Mouse (Mus musculus): Measurements from ENCODE around the gene Vrk1. TPM values are rescaled to one million over a fixed set of nuclear protein-coding genes. Genes with fewer than 3 reads are reported as not detected.

Gene Vrk1
- polyA plus RNA-seq, 1 experiment from 2014 or later = 114 TPM

- peaks cover 5% of the 10 kb centered on the region; the same call in 1 of the 2 replicates for H3K9me3 ChIP-seq (ENCODE audit: control insufficient read depth, low read length)
- H3K9ac ChIP-seq (ENCODE audit: low read length) = no peak overlapping the region
- ATAC-seq (replicated peaks; ENCODE audit: low FRiP score) = no peak
- 93% methylated on average over 4 of the region's 4 CpGs for WGBS
- no peaks in the 10 kb centered on the region for H3K36me3 ChIP-seq (ENCODE audit: control insufficient read depth, insufficient read depth, low read length)
- no peak for DNase-seq (ENCODE audit: low spot score)
- no peak overlapping the region for H3K4me2 ChIP-seq (ENCODE audit: low read depth, low read length, severe bottlenecking)
- no peaks in the 10 kb centered on the region for H3K4me1 ChIP-seq (replicated peaks; ENCODE audit: control insufficient read depth, insufficient read depth, low read length)
- H3K27me3 ChIP-seq (ENCODE audit: control insufficient read depth, insufficient read depth, low read length) = no peaks in the 10 kb centered on the region
- no peak overlapping the region for H3K27ac ChIP-seq (ENCODE audit: low read depth, low read length)
- H3K4me3 ChIP-seq (ENCODE audit: low read depth, low read length) = no peak overlapping the region
Observed at GRCm38 (mm10) chr12:105988434-105988833, 21.6 kb upstream of the Vrk1 start.

GRCm38 (mm10) chr12:105992756-105993155 is 17.3 kb upstream of the Vrk1 start:
- Histone ChIP-seq H3K9me3 (ENCODE audit: control insufficient read depth, low read length) (no peaks in the 10 kb centered on the region), H3K9ac (ENCODE audit: low read length) (no peak overlapping the region), H3K36me3 (ENCODE audit: control insufficient read depth, insufficient read depth, low read length) (no peaks in the 10 kb centered on the region), H3K4me2 (ENCODE audit: low read depth, low read length, severe bottlenecking) (no peak overlapping the region), H3K4me1 (replicated peaks; ENCODE audit: control insufficient read depth, insufficient read depth, low read length) (no peaks in the 10 kb centered on the region), H3K27me3 (ENCODE audit: control insufficient read depth, insufficient read depth, low read length) (no peaks in the 10 kb centered on the region), H3K4me3 (ENCODE audit: low read depth, low read length) (no peak overlapping the region), H3K27ac (ENCODE audit: low read depth, low read length) (no peak overlapping the region)
- ATAC-seq (replicated peaks; ENCODE audit: low FRiP score) (no peak), DNase-seq (ENCODE audit: low spot score) (no peak)
- WGBS = 58% methylated on average over 5 of the region's 5 CpGs

- H3K27me3 ChIP-seq (ENCODE audit: control insufficient read depth, insufficient read depth, low read length) = no peaks in the 10 kb centered on the region
- no peak overlapping the region for H3K9ac ChIP-seq (ENCODE audit: low read length)
- H3K27ac ChIP-seq (ENCODE audit: low read depth, low read length) = no peak overlapping the region
- no peaks in the 10 kb centered on the region for H3K36me3 ChIP-seq (ENCODE audit: control insufficient read depth, insufficient read depth, low read length)
- WGBS = 72% methylated on average over 7 of the region's 7 CpGs
- ATAC-seq (replicated peaks; ENCODE audit: low FRiP score) (no peak), DNase-seq (ENCODE audit: low spot score) (no peak)
- H3K4me3 ChIP-seq (ENCODE audit: low read depth, low read length) = no peak overlapping the region
- no peaks in the 10 kb centered on the region for H3K4me1 ChIP-seq (replicated peaks; ENCODE audit: control insufficient read depth, insufficient read depth, low read length)
- H3K4me2 ChIP-seq (ENCODE audit: low read depth, low read length, severe bottlenecking) = no peak overlapping the region
- no peaks in the 10 kb centered on the region for H3K9me3 ChIP-seq (ENCODE audit: control insufficient read depth, low read length)
Observed at GRCm38 (mm10) chr12:105993356-105993755, 16.7 kb upstream of the Vrk1 start.

- ATAC-seq (replicated peaks; ENCODE audit: low FRiP score) = no peak
- no peak overlapping the region for H3K4me2 ChIP-seq (ENCODE audit: low read depth, low read length, severe bottlenecking)
- no peaks in the 10 kb centered on the region for H3K9me3 ChIP-seq (ENCODE audit: control insufficient read depth, low read length)
- no peaks in the 10 kb centered on the region for H3K4me1 ChIP-seq (replicated peaks; ENCODE audit: control insufficient read depth, insufficient read depth, low read length)
- no peaks in the 10 kb centered on the region for H3K27me3 ChIP-seq (ENCODE audit: control insufficient read depth, insufficient read depth, low read length)
- H3K27ac ChIP-seq (ENCODE audit: low read depth, low read length) = no peak overlapping the region
- no peak for DNase-seq (ENCODE audit: low spot score)
- WGBS = 52% methylated on average over 4 of the region's 4 CpGs
- no peak overlapping the region for H3K4me3 ChIP-seq (ENCODE audit: low read depth, low read length)
- H3K9ac ChIP-seq (ENCODE audit: low read length) = no peak overlapping the region
- H3K36me3 ChIP-seq (ENCODE audit: control insufficient read depth, insufficient read depth, low read length) = no peaks in the 10 kb centered on the region
Observed at GRCm38 (mm10) chr12:105995940-105996339, 14.1 kb upstream of the Vrk1 start.

DNA sequence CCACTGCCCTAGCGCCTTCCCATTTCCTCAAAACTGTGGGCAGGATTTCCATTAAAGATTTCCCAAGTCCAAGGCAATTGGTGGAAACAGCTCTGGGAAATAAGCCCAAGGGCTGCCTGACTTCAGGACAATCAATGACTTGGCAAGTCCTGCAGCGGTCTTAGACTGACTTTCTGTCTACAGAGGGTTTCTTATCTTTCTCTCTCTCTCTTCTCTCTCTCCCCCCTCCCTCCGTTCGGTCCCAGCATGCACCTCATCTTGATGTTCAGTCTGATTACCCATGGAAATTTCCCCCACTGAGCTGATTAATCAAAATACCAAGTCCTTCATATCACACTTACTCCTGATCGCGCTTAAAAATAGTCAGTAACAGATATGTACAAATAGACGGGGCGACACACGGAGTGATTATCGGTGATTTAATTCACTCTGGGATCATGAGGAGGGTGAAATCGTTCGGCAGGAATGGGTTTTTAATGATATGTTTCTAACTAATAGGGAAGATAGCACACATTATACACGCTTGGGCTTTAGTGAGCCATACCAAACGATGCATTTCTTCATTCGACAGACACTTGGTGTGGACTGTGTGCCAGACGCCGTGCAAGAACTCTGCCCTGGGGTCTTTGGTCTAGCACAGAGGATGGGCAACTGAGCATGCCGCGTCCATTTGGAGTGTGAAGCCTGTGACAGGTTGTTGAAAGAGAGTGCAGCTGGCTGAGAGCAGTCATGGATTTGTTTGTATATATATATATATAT is 12.8 kb upstream of the Vrk1 start:
- no peak overlapping the region for H3K4me2 ChIP-seq (ENCODE audit: low read depth, low read length, severe bottlenecking)
- H3K9ac ChIP-seq (ENCODE audit: low read length) = no peak overlapping the region
- H3K27me3 ChIP-seq (ENCODE audit: control insufficient read depth, insufficient read depth, low read length) = no peaks in the 10 kb centered on the region
- DNase-seq (ENCODE audit: low spot score) (no peak), ATAC-seq (replicated peaks; ENCODE audit: low FRiP score) (no peak)
- 89% methylated on average over 19 of the region's 19 CpGs for WGBS
- H3K9me3 ChIP-seq (ENCODE audit: control insufficient read depth, low read length) = no peaks in the 10 kb centered on the region
- no peak overlapping the region for H3K4me3 ChIP-seq (ENCODE audit: low read depth, low read length)
- no peaks in the 10 kb centered on the region for H3K4me1 ChIP-seq (replicated peaks; ENCODE audit: control insufficient read depth, insufficient read depth, low read length)
- H3K27ac ChIP-seq (ENCODE audit: low read depth, low read length) = no peak overlapping the region
- H3K36me3 ChIP-seq (ENCODE audit: control insufficient read depth, insufficient read depth, low read length) = no peaks in the 10 kb centered on the region

DNA sequence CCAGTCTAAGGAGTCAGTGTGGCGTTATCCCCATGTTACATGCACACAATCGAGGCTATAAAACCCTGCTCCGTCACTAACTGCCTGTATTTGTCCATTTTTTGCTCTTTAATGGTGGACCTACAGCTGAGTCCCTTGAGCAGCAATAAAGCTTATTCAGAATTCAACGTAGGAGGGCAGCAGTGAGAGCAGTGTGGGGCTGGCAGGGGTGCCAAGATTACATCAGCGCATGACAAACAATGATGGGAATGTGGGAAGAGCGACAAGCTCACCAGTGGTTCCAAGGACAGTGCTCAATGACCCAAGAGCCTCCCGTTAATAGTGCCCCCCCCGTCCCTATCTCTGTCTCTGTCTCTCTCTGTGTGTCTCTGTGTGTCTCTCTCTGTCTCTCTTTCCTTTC is 8.3 kb upstream of the Vrk1 start:
- no peak overlapping the region for H3K4me3 ChIP-seq (ENCODE audit: low read depth, low read length)
- H3K9me3 ChIP-seq (ENCODE audit: control insufficient read depth, low read length) = no peaks in the 10 kb centered on the region
- no peaks in the 10 kb centered on the region for H3K4me1 ChIP-seq (replicated peaks; ENCODE audit: control insufficient read depth, insufficient read depth, low read length)
- H3K27ac ChIP-seq (ENCODE audit: low read depth, low read length) = no peak overlapping the region
- no peaks in the 10 kb centered on the region for H3K36me3 ChIP-seq (ENCODE audit: control insufficient read depth, insufficient read depth, low read length)
- H3K27me3 ChIP-seq (ENCODE audit: control insufficient read depth, insufficient read depth, low read length) = no peaks in the 10 kb centered on the region
- ATAC-seq (replicated peaks; ENCODE audit: low FRiP score) = no peak
- no peak for DNase-seq (ENCODE audit: low spot score)
- no peak overlapping the region for H3K4me2 ChIP-seq (ENCODE audit: low read depth, low read length, severe bottlenecking)
- whole genome bisulfite sequencing = 59% methylated on average over 8 of the region's 8 CpGs
- H3K9ac ChIP-seq (ENCODE audit: low read length) = no peak overlapping the region

DNA sequence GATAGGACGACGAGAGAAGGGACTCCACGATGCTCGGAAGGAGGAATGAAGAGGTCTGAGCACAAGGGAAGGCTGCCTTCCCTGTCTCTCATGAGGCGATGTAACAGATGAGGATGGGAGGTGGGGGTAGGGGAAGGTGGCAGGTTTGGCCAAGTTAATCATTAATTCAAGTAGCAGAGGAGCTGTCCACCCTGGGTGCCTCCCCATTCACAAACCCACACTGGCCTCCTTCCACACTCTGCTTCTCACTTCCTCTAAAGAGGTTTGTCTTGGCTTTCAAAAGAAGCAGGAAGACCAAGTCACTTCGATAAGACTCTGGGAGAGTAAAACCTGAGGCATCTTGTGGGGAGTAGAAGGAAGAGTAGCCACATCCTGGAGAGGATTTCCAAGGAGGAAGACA is 5.3 kb upstream of the Vrk1 start:
- DNase-seq (ENCODE audit: low spot score) (no peak), ATAC-seq (replicated peaks; ENCODE audit: low FRiP score) (no peak)
- Histone ChIP-seq H3K9me3 (ENCODE audit: control insufficient read depth, low read length) (no peaks in the 10 kb centered on the region), H3K4me3 (ENCODE audit: low read depth, low read length) (no peak overlapping the region), H3K36me3 (ENCODE audit: control insufficient read depth, insufficient read depth, low read length) (no peaks in the 10 kb centered on the region), H3K27me3 (ENCODE audit: control insufficient read depth, insufficient read depth, low read length) (no peaks in the 10 kb centered on the region), H3K9ac (ENCODE audit: low read length) (no peak overlapping the region), H3K4me2 (ENCODE audit: low read depth, low read length, severe bottlenecking) (no peak overlapping the region), H3K27ac (ENCODE audit: low read depth, low read length) (no peak overlapping the region), H3K4me1 (replicated peaks; ENCODE audit: control insufficient read depth, insufficient read depth, low read length) (no peaks in the 10 kb centered on the region)
- WGBS = 88% methylated on average over 6 of the region's 6 CpGs

DNA sequence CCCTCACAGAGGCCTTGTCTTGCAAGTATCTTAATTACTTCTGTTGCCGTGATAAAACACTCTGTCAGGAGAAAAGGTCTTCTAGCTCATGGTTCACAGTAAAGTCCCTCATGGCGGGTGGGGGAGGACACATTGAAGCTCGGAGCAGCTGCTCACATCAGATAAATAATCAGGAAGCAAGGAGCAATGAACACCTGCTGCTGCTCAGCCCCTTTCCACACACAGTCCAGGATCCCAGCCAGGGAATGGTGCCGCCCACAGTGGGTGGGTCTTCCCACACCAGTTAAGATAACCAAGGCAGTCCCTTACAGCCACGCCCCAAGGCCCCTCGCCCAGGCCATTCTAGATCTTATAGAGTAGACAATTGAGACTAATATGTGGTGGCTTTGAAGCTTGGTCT is 3.8 kb upstream of the Vrk1 start:
- WGBS = 84% methylated on average over 6 of the region's 6 CpGs
- H3K27me3 ChIP-seq (ENCODE audit: control insufficient read depth, insufficient read depth, low read length) = no peaks in the 10 kb centered on the region
- no peak overlapping the region for H3K27ac ChIP-seq (ENCODE audit: low read depth, low read length)
- H3K9ac ChIP-seq (ENCODE audit: low read length) = no peak overlapping the region
- H3K4me3 ChIP-seq (ENCODE audit: low read depth, low read length) = no peak overlapping the region
- H3K4me1 ChIP-seq (replicated peaks; ENCODE audit: control insufficient read depth, insufficient read depth, low read length) = no peaks in the 10 kb centered on the region
- no peak for DNase-seq (ENCODE audit: low spot score)
- H3K4me2 ChIP-seq (ENCODE audit: low read depth, low read length, severe bottlenecking) = no peak overlapping the region
- H3K36me3 ChIP-seq (ENCODE audit: control insufficient read depth, insufficient read depth, low read length) = no peaks in the 10 kb centered on the region
- ATAC-seq (replicated peaks; ENCODE audit: low FRiP score) = no peak
- H3K9me3 ChIP-seq (ENCODE audit: control insufficient read depth, low read length) = no peaks in the 10 kb centered on the region

DNA sequence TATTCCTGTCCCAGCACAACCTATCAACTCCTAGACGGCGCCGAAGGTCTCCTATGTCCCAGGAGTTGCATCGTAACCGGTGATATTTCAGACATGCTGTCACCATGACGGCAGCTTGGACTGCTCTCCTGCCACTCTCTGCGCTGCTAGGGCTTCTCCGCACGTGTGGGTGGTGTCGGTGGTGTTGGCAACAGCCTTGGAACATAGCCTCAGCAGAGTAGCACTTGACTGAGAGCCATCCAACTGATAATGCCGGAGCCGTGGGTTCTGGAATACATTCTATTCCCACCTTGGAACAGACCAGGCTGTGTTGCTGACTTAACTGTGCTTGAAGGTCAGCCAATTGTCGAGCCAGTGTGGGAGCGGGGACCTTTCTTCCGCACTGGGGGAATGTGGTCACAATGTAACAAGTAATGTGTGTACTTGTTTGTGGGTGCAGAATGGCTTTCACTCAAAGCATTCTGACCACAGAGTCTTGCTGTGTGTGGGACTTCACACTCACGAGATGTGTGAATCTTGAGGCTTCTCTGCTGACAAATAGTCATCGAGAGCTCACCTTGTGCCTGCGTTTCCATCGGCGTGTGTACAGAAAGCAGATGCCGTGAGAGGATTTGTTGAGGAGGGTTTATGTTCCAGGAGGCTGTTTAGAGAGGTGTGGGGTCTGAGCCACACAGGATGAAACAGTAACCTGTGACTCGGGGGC is 1.5 kb upstream of the Vrk1 start:
- Histone ChIP-seq H3K9me3 (ENCODE audit: control insufficient read depth, low read length) (no peaks in the 10 kb centered on the region), H3K4me3 (ENCODE audit: low read depth, low read length) (no peak overlapping the region), H3K4me2 (ENCODE audit: low read depth, low read length, severe bottlenecking) (no peak overlapping the region), H3K4me1 (replicated peaks; ENCODE audit: control insufficient read depth, insufficient read depth, low read length) (0 out of 2 replicates have a peak, but pooled peaks cover 2% of the 10 kb centered on the region), H3K36me3 (ENCODE audit: control insufficient read depth, insufficient read depth, low read length) (no peaks in the 10 kb centered on the region), H3K27me3 (ENCODE audit: control insufficient read depth, insufficient read depth, low read length) (no peaks in the 10 kb centered on the region), H3K9ac (ENCODE audit: low read length) (no peak overlapping the region), H3K27ac (ENCODE audit: low read depth, low read length) (no peak overlapping the region)
- DNase-seq (ENCODE audit: low spot score) (no peak), ATAC-seq (replicated peaks; ENCODE audit: low FRiP score) (no peak)
- 91% methylated on average over 22 of the region's 22 CpGs for WGBS
